Mouse (Mus musculus) stomach, postnatal 0 days (tissue): ENCODE data around the gene Olfr700.

Source experiments
- CTCF ChIP-seq: IDR thresholded peaks from 2 replicates; pipeline ENCODE4 v1.5.1; 2016; ENCODE audit warnings: antibody characterized with exemption, low read depth, mild to moderate bottlenecking, moderate library complexity
- EP300 ChIP-seq: optimal IDR thresholded peaks from 2 replicates; pipeline ENCODE3; 2016; ENCODE audit warnings: antibody characterized with exemption

DNA sequence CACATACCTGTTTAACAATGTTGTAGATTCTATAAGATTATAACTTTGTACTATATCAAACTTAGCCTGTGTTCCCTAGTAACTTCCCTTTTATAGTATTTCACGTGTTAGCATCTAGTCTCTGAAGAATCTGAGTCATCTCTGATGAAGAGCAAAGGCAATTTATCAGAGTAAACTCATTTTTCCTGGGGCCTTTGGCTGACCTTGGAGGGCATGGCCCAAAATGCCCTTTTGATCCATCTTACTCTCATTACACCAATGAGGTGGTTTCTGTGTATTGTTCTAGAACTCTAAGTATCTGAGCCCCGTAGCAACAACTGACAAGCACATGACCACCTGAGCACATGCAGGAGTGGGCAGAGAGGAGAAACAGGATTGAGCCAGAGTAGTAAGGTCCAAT is 5.2 kb upstream of the Olfr700 start, which contains the start of gene Olfr701:
- TF ChIP-seq CTCF (no peak), EP300 (no peak)
